Mouse (Mus musculus) G1E (cell line): ENCODE results near the gene Cers4.

ENCODE experiments used
- CTCF ChIP-seq: IDR thresholded peaks from 2 replicates; pipeline ENCODE4 v1.5.1; 2012; ENCODE audit warnings: low read depth, low read length, inconsistent platforms, mixed read lengths
- GATA1 ChIP-seq: IDR thresholded peaks from 2 replicates; pipeline ENCODE4 v1.6.1; 2012; ENCODE audit warnings: borderline replicate concordance, low read length, inconsistent platforms, mixed read lengths

GRCm38 (mm10) chr8:4482501-4482900, 10.3 kb upstream of the Cers4 start:
- TF ChIP-seq CTCF (no peak), GATA1 (no peak)
